Mouse (Mus musculus) stomach, postnatal 0 days (tissue): ENCODE data around the gene Mars.

Source experiments
- CTCF ChIP-seq: IDR thresholded peaks from 2 replicates; pipeline ENCODE4 v1.5.1; 2016; ENCODE audit warnings: antibody characterized with exemption, low read depth, mild to moderate bottlenecking, moderate library complexity
- EP300 ChIP-seq: optimal IDR thresholded peaks from 2 replicates; pipeline ENCODE3; 2016; ENCODE audit warnings: antibody characterized with exemption

DNA sequence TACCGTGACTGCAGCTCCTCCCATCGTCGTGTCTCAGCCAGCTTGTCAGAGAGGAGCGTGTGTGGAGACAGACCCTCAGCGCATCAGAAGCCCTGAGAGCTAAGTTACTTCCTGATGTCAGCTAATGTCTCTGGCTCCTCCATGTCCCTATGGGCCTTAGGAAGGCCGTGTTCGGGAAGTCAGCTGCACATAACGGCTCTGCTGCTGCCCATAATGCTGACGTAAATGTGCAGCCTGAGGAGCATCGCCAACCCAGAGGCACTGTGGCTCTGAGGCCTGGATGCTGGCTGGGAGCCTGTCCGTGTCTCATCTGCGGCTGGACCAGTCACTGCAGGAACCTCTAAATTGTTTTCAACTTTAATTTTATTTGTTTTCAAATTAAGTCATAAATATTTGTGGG, 42.5 kb downstream of the Mars start:
- TF ChIP-seq CTCF = no peak
- TF ChIP-seq EP300 = no peak
